Mouse (Mus musculus) C2C12 (cell line): ENCODE results near the gene Clec4a1.

Experiments used
- CEBPB ChIP-seq: IDR thresholded peaks from one replicate; pipeline ENCODE4 v1.6.1; 2011; ENCODE audit warnings: low read depth, mild to moderate bottlenecking, control low read depth, moderate library complexity
- CTCF ChIP-seq: IDR thresholded peaks from one replicate; pipeline ENCODE4 v1.5.1; 2011; ENCODE audit not compliant: control insufficient read depth, insufficient read depth, insufficient read length
- FOSL1 ChIP-seq: IDR thresholded peaks from one replicate; pipeline ENCODE4 v1.8.0; 2011; ENCODE audit warnings: mild to moderate bottlenecking, low read length; ENCODE audit not compliant: poor library complexity, insufficient read depth, severe bottlenecking
- MAX ChIP-seq: IDR thresholded peaks from one replicate; pipeline ENCODE4 v1.6.1; 2011; ENCODE audit warnings: mild to moderate bottlenecking, control low read depth
- MYOG ChIP-seq: IDR thresholded peaks from one replicate; pipeline ENCODE4 v1.6.1; 2011; ENCODE audit not compliant: control insufficient read depth, insufficient read length; ENCODE audit errors: extremely low read depth

DNA sequence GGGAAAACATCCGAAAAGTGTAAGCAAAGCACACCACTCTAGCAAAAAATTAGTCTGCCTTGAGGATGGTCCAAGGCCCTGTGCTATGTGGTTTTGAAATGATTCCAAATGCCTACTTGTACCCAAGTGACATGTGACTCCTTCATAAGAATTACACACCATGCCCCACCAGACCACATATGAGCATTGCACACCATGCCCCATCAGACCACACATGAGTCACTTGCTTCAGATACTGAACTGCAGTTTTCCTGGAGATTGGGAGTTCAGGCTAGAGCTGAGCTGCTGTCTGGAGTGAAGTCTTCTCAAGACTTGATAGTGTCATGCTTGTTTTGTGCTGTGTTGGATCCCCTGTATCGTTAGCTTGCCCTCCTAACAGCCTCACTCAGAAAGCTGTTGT is 32.0 kb upstream of the Clec4a1 start:
- TF ChIP-seq CTCF (no peak), FOSL1 (no peak), CEBPB (no peak), MAX (no peak), MYOG (no peak)
